Mouse (Mus musculus): ENCODE measurements around the gene Vezt.

Gene Vezt

GRCm38 (mm10) chr10:93909015-93909414, 126.6 kb downstream of the Vezt start:
- no peak for DNase-seq

GRCm38 (mm10) chr10:93908540-93908939, 127.1 kb downstream of the Vezt start:
- DNase-seq, result no peak

- DNase-seq, result peak; percentile 22
These were observed 128.2 kb downstream of the Vezt start for GRCm38 (mm10) chr10:93907376-93907775.

DNA sequence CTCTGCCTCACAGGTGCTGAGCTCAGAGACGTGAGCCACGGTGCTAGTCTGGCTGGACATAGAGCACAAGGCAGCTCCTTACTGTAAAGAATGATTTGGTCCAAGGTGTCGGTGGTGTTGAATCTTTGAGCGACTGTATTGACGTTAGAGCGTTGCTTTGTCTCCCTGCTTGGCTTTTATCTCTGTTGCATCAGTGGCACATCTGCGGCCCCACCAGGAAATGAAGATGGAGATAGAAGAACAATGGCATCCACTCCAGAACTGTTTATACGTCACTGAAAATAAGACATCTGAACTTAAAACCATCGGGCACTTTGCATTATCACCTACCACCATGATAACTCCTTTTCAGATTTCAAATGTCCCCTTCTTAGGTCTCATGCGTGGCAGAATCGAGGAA, 135.7 kb downstream of the Vezt start:
- no peak for DNase-seq

DNA sequence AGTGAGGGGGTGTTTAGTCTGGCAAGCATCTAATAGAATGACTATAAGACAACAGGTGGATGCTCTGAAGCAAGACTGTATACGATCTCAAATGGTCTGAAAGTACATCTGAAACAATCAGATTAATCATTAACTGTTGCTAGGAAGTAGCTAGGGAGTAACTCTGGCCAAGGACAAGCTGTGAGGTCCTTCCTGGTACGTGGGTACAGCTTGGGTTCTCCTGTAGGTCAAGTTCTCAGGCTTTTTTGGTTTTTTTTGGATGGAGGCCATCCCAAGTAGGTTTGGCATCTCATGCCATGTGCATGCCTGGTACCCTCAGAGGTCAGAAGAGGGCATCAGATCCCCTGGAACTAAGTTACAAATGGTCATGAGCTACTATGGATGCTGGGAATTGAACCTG, 136.3 kb downstream of the Vezt start:
- peak; percentile 68 for DNase-seq

DNA sequence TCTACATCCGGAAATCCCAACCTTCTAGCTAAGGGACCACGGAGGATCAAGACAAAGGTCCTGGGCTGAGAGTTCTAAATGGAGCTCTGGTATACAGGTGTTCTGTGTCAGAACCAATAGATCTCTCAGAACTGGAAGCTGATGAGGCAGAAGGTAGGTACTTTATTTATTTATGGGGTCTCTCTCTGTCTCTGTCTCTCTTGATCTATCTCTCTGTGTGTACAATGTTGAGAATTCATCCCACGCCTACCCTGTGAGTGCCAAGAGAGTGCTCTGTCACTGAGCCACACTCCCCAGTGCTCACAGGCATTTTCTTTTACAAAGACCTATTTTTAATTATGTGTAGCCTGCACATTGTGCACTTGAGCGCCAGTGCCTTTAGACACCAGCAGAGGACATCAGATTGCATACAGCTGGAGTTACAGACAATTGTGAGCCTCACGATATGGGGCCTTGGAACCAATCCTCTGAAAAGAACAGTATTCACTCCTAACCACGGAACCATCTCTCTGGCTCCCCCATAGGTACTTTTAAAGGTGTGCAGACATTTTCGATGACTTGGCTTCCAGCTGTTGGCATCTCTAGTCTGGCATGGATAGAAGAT, 138.5 kb downstream of the Vezt start, which contains the start of gene Metap2:
Metap2 (minus strand) TSS at position 51 of the 604 bp plus-strand sequence.
- DNase-seq, result no peak

- no peak for DNase-seq
These were observed 143.1 kb downstream of the Vezt start for GRCm38 (mm10) chr10:93892551-93892950.

GRCm38 (mm10) chr10:93891031-93891430, 144.6 kb downstream of the Vezt start:
- DNase-seq, result no peak

DNA sequence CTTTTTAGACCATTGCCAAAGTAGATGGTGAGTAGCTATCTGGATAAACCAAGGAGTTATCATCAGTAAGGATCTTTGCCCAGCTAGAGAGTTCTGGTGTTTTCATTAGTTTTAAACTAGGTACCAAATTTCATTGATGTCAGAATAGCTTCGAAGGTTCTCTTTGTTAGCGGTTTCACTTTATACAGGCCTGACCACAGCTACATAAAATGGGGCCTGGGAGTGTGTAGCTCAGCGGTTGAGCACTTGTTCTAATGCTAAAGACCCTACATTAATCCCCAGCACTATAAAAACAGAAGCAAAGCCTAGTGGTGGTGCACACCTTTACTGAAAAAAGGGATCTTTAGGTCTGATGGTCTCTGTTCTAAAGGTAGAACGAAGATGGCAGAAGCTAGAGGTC, 145.1 kb downstream of the Vezt start:
- DNase-seq, result no peak

DNA sequence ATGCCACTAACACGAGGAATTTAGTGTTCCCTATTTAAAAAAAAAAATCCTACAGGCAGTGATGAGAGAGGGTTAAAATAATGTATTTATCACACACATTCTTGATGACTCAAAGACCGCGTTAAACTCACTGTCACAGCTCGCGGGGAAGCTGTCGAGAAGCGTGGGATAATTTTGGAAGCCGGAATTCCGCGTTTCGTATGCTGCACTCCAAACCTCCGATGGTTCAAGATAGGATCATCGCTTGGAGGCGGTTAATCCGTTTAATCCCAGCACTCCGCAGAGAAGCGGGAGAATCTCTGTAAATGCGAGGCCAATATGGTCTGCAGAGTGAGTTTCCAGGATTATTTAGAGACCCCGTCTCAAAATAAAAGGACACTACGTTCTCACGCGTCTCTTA, 145.6 kb downstream of the Vezt start:
- DNase-seq, result peak; percentile 11

GRCm38 (mm10) chr10:93889579-93889950, 146.1 kb downstream of the Vezt start:
- DNase-seq, result peak; percentile 83
